Mouse (Mus musculus) intestine, embryonic 15.5 days (tissue): ENCODE measurements around the gene Dnaic1. TPM values are rescaled to one million over a fixed set of nuclear protein-coding genes. Genes with fewer than 3 reads are reported as not detected.
"Not testable (repeated sequence)": the region's sequence is repeated elsewhere in the genome, so short reads cannot be mapped to it uniquely, and the experiment has no call there.

Experiments
- ATAC-seq: fragments of 200-750 bp; cut with Nextera tagmentation; 2 replicates; pipeline ENCODE4 v1.8.0; 2017; ENCODE audit warnings: moderate TSS enrichment, moderate library complexity
- H3K27ac ChIP-seq: fragments of 300-500 bp; sonication (generic); 2 replicates; pipeline ENCODE4 v1.5.1; 2015; ENCODE audit warnings: mild to moderate bottlenecking, inconsistent platforms
- H3K27me3 ChIP-seq: fragments of 300-500 bp; sonication (generic); replicated peaks from 2 replicates; pipeline ENCODE4 v1.6.1; 2015; ENCODE audit warnings: inconsistent platforms
- H3K36me3 ChIP-seq: fragments of 300-500 bp; sonication (generic); 2 replicates; pipeline ENCODE4 v1.6.1; 2015; ENCODE audit warnings: inconsistent platforms
- H3K4me1 ChIP-seq: fragments of 300-500 bp; sonication (generic); replicated peaks from 2 replicates; pipeline ENCODE4 v1.6.1; 2015; ENCODE audit warnings: inconsistent platforms
- H3K4me2 ChIP-seq: fragments of 300-500 bp; sonication (generic); replicated peaks from 2 replicates; pipeline ENCODE4 v1.6.1; 2015; ENCODE audit warnings: mild to moderate bottlenecking, inconsistent platforms
- H3K4me3 ChIP-seq: fragments of 300-500 bp; sonication (generic); replicated peaks from 2 replicates; pipeline ENCODE4 v1.5.1; 2015; ENCODE audit warnings: inconsistent platforms
- H3K9ac ChIP-seq: fragments of 300-500 bp; sonication (generic); 2 replicates; pipeline ENCODE4 v1.6.1; 2015; ENCODE audit warnings: inconsistent platforms
- H3K9me3 ChIP-seq: fragments of 300-500 bp; sonication (generic); 2 replicates; pipeline ENCODE4 v1.6.1; 2016; ENCODE audit warnings: inconsistent platforms
- WGBS: fragments of 180-500 bp; shearing (Covaris S2); methylation state at CpG from one replicate; pipeline ENCODE4 v1.1.7; 2015; 5-methylcytosine and 5-hydroxymethylcytosine counted together
- polyA plus RNA-seq: library from polyadenylated mRNA; unstranded; fragments of >200 nt; fragmentation: Nextera tagmentation; extraction: Ambion mirVana; gene quantifications from 2 replicates; pipeline ENCODE4 v1.2.1, GENCODE M21; 2015

The Dnaic1 gene
- polyA plus RNA-seq, 1 experiment from 2014 or later = 5.8 TPM

GRCm38 (mm10) chr4:41677006-41677629, 107.5 kb downstream of the Dnaic1 start:
- Histone ChIP-seq H3K4me2 (no peak overlapping the region), H3K9ac (no peak overlapping the region), H3K4me1 (peaks cover 49% of the 10 kb centered on the region), H3K4me3 (no peak overlapping the region), H3K27ac (0 out of 2 replicates have a peak overlapping the region, but pooled peaks have one; percentile 27), H3K9me3 (no peaks in the 10 kb centered on the region), H3K36me3 (no peaks in the 10 kb centered on the region), H3K27me3 (no peaks in the 10 kb centered on the region)
- WGBS = 43% methylated on average over 13 of the region's 13 CpGs
- ATAC-seq = peak; percentile 52

- H3K27ac ChIP-seq = 0 out of 2 replicates have a peak overlapping the region, but pooled peaks have one; percentile 11
- H3K4me1 ChIP-seq = peaks cover 50% of the 10 kb centered on the region
These were observed 109.3 kb downstream of the Dnaic1 start for GRCm38 (mm10) chr4:41678863-41679262.

GRCm38 (mm10) chr4:41679291-41679690, 109.7 kb downstream of the Dnaic1 start:
- Histone ChIP-seq H3K9ac (no peak overlapping the region), H3K4me2 (no peak overlapping the region), H3K9me3 (no peaks in the 10 kb centered on the region), H3K27me3 (0 out of 2 replicates have a peak, but pooled peaks cover 5% of the 10 kb centered on the region), H3K4me3 (no peak overlapping the region), H3K4me1 (peaks cover 51% of the 10 kb centered on the region), H3K36me3 (no peaks in the 10 kb centered on the region), H3K27ac (0 out of 2 replicates have a peak overlapping the region, but pooled peaks have one; percentile 11)
- 35% methylated on average over 2 of the region's 2 CpGs for WGBS
- ATAC-seq = 0 out of 2 replicates have a peak, but pooled peaks have one; percentile 24

More at GRCm38 (mm10) chr4:41678863-41679262, 109.3 kb downstream of the Dnaic1 start:
- ATAC-seq = no peak
- Histone ChIP-seq H3K9me3 (no peaks in the 10 kb centered on the region), H3K4me3 (no peak overlapping the region), H3K9ac (no peak overlapping the region), H3K36me3 (no peaks in the 10 kb centered on the region), H3K27me3 (0 out of 2 replicates have a peak, but pooled peaks cover 5% of the 10 kb centered on the region), H3K4me2 (no peak overlapping the region)
- WGBS = 65% methylated on average over 6 of the region's 6 CpGs

- H3K9me3 ChIP-seq = no peaks in the 10 kb centered on the region
- 56% methylated on average over 4 of the region's 4 CpGs for WGBS
These were observed 111.6 kb downstream of the Dnaic1 start for GRCm38 (mm10) chr4:41681176-41681575.

GRCm38 (mm10) chr4:41681947-41682346, 112.4 kb downstream of the Dnaic1 start:
- H3K27ac ChIP-seq = no peak overlapping the region

More at GRCm38 (mm10) chr4:41681176-41681575, 111.6 kb downstream of the Dnaic1 start:
- no peak overlapping the region for H3K4me3 ChIP-seq
- no peaks in the 10 kb centered on the region for H3K36me3 ChIP-seq
- H3K9ac ChIP-seq = no peak overlapping the region
- no peak for ATAC-seq
- H3K4me1 ChIP-seq = peaks cover 48% of the 10 kb centered on the region
- no peak overlapping the region for H3K27ac ChIP-seq
- H3K27me3 ChIP-seq = 0 out of 2 replicates have a peak, but pooled peaks cover 5% of the 10 kb centered on the region
- no peak overlapping the region for H3K4me2 ChIP-seq

GRCm38 (mm10) chr4:41682789-41683188, 113.2 kb downstream of the Dnaic1 start:
- WGBS = 27% methylated on average over 6 of the region's 6 CpGs
- Histone ChIP-seq H3K4me2 (peak overlapping the region; percentile 3), H3K27ac (0 out of 2 replicates have a peak overlapping the region, but pooled peaks have one; percentile 37)

More at GRCm38 (mm10) chr4:41681947-41682346, 112.4 kb downstream of the Dnaic1 start:
- no peak overlapping the region for H3K9ac ChIP-seq
- H3K9me3 ChIP-seq = no peaks in the 10 kb centered on the region
- no peak for ATAC-seq
- 0 out of 2 replicates have a peak, but pooled peaks cover 5% of the 10 kb centered on the region for H3K27me3 ChIP-seq
- H3K36me3 ChIP-seq = no peaks in the 10 kb centered on the region
- 60% methylated on average over 10 of the region's 10 CpGs for WGBS
- H3K4me2 ChIP-seq = no peak overlapping the region
- no peak overlapping the region for H3K4me3 ChIP-seq
- H3K4me1 ChIP-seq = peaks cover 40% of the 10 kb centered on the region; the same call in 1 of the 2 replicates

GRCm38 (mm10) chr4:41683303-41683702, 113.7 kb downstream of the Dnaic1 start:
- not testable (repeated sequence) for H3K9me3 ChIP-seq, H3K36me3 ChIP-seq, H3K27me3 ChIP-seq, H3K9ac ChIP-seq, H3K27ac ChIP-seq, H3K4me3 ChIP-seq
- peak overlapping the region; percentile 49 for H3K4me2 ChIP-seq
- 4% methylated on average over 9 of the region's 27 CpGs for WGBS
- H3K4me1 ChIP-seq = peaks cover 31% of the 10 kb centered on the region; the same call in 1 of the 2 replicates
- peak; percentile 63 for ATAC-seq

More at GRCm38 (mm10) chr4:41682789-41683188, 113.2 kb downstream of the Dnaic1 start:
- Histone ChIP-seq H3K4me1 (peaks cover 32% of the 10 kb centered on the region; the same call in 1 of the 2 replicates), H3K36me3 (no peaks in the 10 kb centered on the region), H3K9me3 (no peaks in the 10 kb centered on the region), H3K4me3 (no peak overlapping the region), H3K9ac (no peak overlapping the region; the same call in 1 of the 2 replicates), H3K27me3 (0 out of 2 replicates have a peak, but pooled peaks cover 5% of the 10 kb centered on the region)
- ATAC-seq = no peak

- not testable (repeated sequence) for H3K36me3 ChIP-seq, H3K9ac ChIP-seq, H3K9me3 ChIP-seq, H3K4me3 ChIP-seq, H3K27me3 ChIP-seq
- Histone ChIP-seq H3K27ac (0 out of 2 replicates have a peak overlapping the region, but pooled peaks have one; percentile 36), H3K4me1 (peaks cover 22% of the 10 kb centered on the region; the same call in 1 of the 2 replicates), H3K4me2 (peak overlapping the region; percentile 35; the same call in 1 of the 2 replicates)
- ATAC-seq = peak; percentile 32; the same call in 1 of the 2 replicates
- WGBS = 6% methylated on average over 21 of the region's 27 CpGs
These were observed 114.8 kb downstream of the Dnaic1 start for GRCm38 (mm10) chr4:41684131-41684930.

- not testable (repeated sequence) for H3K9me3 ChIP-seq, H3K4me3 ChIP-seq, H3K9ac ChIP-seq, H3K4me2 ChIP-seq, H3K27ac ChIP-seq, H3K36me3 ChIP-seq, H3K27me3 ChIP-seq
- H3K4me1 ChIP-seq = peaks cover 16% of the 10 kb centered on the region; the same call in 1 of the 2 replicates
- ATAC-seq = peak; percentile 24; the same call in 1 of the 2 replicates
- 2% methylated on average over 14 of the region's 14 CpGs for WGBS
These were observed 115.4 kb downstream of the Dnaic1 start for GRCm38 (mm10) chr4:41684931-41685453.

GRCm38 (mm10) chr4:41685882-41686492, 116.4 kb downstream of the Dnaic1 start:
- 59% methylated on average over 10 of the region's 10 CpGs for WGBS
- not testable (repeated sequence) for H3K27me3 ChIP-seq, H3K9ac ChIP-seq, H3K9me3 ChIP-seq, ATAC-seq, H3K36me3 ChIP-seq, H3K27ac ChIP-seq, H3K4me2 ChIP-seq, H3K4me3 ChIP-seq
- peaks cover 11% of the 10 kb centered on the region; the same call in 1 of the 2 replicates for H3K4me1 ChIP-seq
